Mouse (Mus musculus) large intestine, adult 2 months (tissue): ENCODE results near the gene Gorab. TPM values are rescaled to one million over a fixed set of nuclear protein-coding genes. Genes with fewer than 3 reads are reported as not detected.
A peak's percentile ranks its signal among the peaks of the same experiment; 100 is the strongest.

ENCODE experiments used
- DNase-seq: peaks from one replicate; pipeline ENCODE4 v3.0.0-alpha.2; 2012; ENCODE audit warnings: low read depth, low spot score
- WGBS: fragments of 180-500 bp; shearing (Covaris S2); methylation state at CpG from one replicate; pipeline ENCODE4 v1.1.7; 2018; 5-methylcytosine and 5-hydroxymethylcytosine counted together
- polyA plus RNA-seq: library from polyadenylated mRNA; depleted of rRNA; stranded (reverse); fragments of >200 nt; gene quantifications from 2 replicates; pipeline ENCODE4 v1.2.3, GENCODE M21; 2012; rRNA removed

The Gorab gene
- polyA plus RNA-seq: 2.0 and 2.8 TPM in 2 replicates

DNA sequence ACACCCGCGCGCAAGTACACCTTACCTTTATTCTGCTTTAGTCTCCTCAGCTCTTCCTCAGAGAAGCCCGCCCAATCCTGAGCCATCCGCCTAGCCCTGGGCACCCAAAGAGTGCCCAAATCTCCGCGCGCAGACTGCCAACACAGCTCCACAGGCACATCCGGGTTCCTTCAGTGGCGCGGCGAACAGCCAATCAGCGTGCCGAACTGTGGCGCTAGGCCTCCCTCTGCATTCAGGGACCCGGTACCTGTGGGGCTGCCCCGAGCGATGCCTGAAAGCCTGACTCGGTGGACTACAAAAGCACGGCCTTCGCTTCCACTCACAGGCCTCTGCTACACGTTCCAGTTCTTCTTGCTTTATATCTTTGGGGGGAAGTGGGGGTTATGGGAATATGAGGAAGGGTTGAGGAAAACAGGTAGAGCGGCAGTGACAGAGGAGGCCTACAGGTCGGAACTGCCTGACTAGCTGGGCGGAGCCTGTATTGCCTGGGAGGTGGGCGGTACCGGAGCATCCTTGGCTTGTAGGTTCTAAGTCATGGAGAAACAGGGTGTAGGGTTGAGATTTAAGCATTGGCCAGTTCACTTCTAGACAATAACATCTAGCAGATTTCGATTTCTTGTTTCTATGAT is at the start of gene Gorab:
Gene Gorab, minus strand, starts transcription at position 172 of the 629 bp plus-strand sequence.
- under 1% methylated on average over 28 of the region's 28 CpGs for WGBS
- DNase-seq: peak; percentile 91

GRCm38 (mm10) chr1:163443832-163444231 is 40.4 kb upstream of the Gorab start:
- peak; percentile 18 for DNase-seq
- WGBS: 2% methylated on average over 3 of the region's 3 CpGs

DNA sequence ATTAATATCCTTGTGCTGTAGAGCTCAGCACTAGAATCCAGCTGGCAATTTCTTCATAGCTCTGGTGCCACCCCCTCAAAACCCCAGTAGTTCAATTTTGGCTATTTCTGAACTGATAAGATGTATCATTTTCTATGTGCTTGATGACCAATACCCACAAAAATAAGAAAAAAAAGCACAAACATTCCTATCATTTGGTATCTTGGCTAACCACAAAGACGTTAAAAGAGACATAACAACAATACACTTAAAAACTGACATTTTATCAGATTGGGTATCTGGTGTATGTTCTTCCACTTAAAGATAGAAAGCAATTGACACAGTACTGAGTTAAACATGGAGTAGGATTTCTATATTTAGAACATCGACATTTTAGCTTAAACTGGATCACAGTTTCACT is 35.5 kb upstream of the Gorab start:
- whole genome bisulfite sequencing: 73% methylated on average over 2 of the region's 2 CpGs
- no peak for DNase-seq

- no peak for DNase-seq
- WGBS: 72% methylated on average over 8 of the region's 8 CpGs
Observed at GRCm38 (mm10) chr1:163423467-163424014, 20.1 kb upstream of the Gorab start.

- WGBS: 57% methylated on average over 2 of the region's 2 CpGs
- DNase-seq: no peak
Observed at GRCm38 (mm10) chr1:163417191-163417590, 13.7 kb upstream of the Gorab start.

GRCm38 (mm10) chr1:163414200-163414599 is 10.7 kb upstream of the Gorab start:
- 21% methylated on average over 2 of the region's 2 CpGs for WGBS
- DNase-seq: no peak

- WGBS: 35% methylated on average over 3 of the region's 3 CpGs
Observed at GRCm38 (mm10) chr1:163406203-163406602, 2.7 kb upstream of the Gorab start.

DNA sequence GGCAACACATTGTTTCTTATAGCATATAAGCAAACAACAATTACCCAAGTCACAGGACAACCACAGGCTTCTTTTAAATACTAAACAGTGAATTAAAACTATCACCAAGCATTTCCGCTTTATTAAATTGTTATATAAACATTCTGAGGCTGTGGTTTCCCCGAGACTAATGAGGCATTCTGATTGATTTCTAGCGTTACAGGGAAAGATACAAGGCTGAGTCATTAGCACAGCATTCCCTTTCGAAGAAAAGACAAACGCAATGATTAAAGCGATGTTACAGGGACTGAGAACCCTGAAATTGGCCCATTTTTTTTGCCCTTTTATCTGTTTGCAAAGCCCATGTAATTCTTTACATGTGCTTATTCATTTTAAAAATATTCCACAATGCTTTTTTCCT is 12.1 kb downstream of the Gorab start:
- no peak for DNase-seq
- 81% methylated on average over 6 of the region's 6 CpGs for WGBS

More at GRCm38 (mm10) chr1:163406203-163406602, 2.7 kb upstream of the Gorab start:
- DNase-seq: no peak

DNA sequence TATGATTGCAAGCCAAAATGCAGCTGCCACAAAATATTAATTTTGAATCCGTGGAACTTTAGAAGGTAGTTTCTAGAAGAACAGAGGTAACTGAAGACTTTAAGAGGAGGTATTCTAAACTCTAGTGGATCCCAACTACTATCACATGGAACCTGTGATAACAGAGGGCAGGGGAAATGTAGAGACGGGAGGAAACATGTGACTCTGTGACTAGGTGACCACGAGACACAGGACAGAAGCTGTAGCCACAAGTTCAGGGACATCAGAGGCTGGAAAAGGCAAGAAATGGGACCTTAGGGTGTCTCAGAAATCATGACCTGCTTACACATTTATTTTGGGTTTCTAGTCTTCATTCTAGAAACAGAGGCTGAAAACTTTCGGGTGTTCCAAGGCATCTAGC is 13.4 kb downstream of the Gorab start:
- 85% methylated on average over 4 of the region's 4 CpGs for WGBS
- DNase-seq: no peak

- 88% methylated on average over 9 of the region's 9 CpGs for WGBS
- no peak for DNase-seq
Observed at GRCm38 (mm10) chr1:163386196-163386595, 17.3 kb downstream of the Gorab start.

- 72% methylated on average over 5 of the region's 5 CpGs for WGBS
- no peak for DNase-seq
Observed at GRCm38 (mm10) chr1:163383442-163384027, 19.9 kb downstream of the Gorab start.

GRCm38 (mm10) chr1:163382048-163382719 is 21.3 kb downstream of the Gorab start:
- WGBS: 35% methylated on average over 10 of the region's 10 CpGs
- no peak for DNase-seq

DNA sequence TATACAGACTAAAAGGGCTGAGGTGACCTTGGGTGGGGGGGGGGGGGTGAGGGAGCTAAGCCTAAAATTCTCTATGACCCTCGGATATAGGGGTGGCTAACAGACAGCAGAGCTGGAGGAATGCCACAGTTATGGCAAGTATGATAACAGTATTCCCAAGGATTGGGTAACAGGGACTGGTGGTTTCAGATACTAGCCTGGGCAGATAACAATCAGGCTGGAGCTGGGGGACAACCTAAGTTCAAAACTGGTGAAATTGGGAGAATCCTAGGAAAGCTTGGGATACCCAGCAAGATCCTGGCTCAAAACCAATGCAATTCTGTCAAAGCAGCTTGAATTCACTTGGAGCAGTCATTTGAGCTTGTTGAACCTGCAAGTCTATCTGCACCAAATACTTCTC is 22.9 kb downstream of the Gorab start:
- WGBS: 58% methylated on average over 1 of the region's 1 CpGs
- no peak for DNase-seq

GRCm38 (mm10) chr1:163380072-163380471 is 23.4 kb downstream of the Gorab start:
- DNase-seq: no peak
- 60% methylated on average over 4 of the region's 4 CpGs for WGBS

DNA sequence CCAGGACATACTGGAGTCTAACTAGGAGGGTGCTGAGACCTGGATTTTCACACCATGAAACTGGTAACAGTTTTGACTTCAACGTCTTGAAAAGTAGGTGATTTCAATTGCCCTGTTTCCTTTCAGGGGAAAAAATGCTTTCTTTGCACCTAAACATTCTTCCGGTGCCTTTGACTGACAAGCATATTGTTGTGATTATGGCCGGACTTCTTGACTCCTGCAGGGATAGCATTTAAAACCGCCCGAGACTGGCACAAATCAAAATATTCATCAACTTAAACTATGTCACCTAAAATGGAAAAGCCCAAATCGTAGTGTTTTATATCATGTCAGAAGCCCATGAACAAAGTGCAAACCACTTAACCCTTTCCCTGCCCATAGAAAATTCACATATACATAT is 25.5 kb downstream of the Gorab start:
- 72% methylated on average over 6 of the region's 6 CpGs for WGBS
- no peak for DNase-seq

DNA sequence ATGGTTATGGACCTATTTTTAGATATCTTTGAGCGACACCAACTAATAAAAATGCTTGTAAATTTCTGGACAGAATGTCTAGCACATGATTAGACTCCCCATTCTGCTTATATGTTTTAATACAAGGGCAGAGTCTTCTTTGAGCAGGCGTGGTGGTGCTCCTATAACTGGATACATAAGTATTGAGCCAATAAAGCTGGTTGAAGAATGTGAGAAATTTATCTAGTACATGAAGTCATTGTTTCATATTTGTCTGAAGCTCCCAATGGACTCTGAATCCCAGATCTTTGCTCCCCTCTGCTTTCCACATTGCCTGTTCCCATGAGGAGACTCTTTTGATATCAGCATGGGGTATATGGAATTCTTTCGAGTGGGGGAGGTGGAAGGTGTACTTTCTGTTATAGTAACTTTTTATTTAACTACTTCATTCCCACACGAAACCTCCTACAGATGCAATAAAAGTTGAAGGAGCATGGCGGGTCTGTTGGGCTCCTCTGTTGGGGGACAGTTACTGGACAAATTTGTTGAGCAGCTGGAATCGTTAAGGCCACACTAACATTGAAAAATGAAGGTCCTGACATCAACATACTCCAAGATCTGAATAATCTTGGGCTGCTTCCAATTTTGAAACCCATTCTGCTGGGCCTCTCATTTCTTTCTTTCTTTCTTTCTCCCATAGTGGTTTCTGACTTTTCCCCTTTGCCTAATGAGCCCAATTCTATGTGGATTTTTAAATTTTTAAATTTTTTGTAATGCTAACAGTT is 26.5 kb downstream of the Gorab start:
- DNase-seq: no peak
- WGBS: 65% methylated on average over 6 of the region's 6 CpGs

DNA sequence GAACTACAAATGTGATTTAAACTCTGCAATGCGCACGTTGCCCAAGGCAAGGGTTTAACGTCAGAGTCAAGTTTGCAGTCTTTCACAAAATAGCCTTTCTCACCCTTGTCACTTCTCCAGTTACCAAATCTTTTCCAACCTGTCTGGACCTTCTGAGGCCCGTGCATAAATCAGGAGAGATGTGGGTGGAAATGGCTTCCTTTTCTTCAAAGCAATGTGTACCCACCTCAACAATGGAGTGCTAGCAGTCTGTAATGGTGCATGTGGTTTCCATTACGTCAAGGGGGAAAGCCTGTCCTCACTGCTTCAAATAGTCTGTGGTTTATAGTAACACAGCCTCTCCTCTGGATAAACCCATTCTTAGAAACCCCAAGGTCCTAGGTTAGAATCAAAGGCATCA is 29.0 kb downstream of the Gorab start:
- DNase-seq: no peak
- 77% methylated on average over 5 of the region's 5 CpGs for WGBS

GRCm38 (mm10) chr1:163362202-163362601 is 41.3 kb downstream of the Gorab start:
- DNase-seq: no peak
- WGBS: 56% methylated on average over 8 of the region's 8 CpGs

GRCm38 (mm10) chr1:163361376-163361775 is 42.1 kb downstream of the Gorab start:
- 73% methylated on average over 5 of the region's 5 CpGs for WGBS
- no peak for DNase-seq

DNA sequence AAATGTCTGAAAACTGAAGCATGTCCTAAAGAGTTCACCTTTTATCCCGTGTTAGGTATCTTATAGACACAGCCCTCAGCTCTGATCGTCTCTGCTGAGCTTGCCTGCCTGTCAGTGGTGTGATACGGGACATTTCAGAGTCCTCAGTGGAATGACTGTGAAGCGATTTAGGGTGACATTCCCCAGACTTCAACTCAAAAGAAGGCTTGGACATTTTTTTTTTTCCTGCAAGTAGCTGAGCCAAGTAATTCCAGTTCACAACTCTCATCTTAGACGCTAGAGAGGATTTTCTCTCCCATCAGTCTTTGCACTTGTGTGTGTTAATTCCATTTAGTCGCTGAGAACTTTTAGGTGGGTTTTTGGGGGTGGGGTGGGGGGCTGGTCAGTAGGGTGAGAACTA is 42.7 kb downstream of the Gorab start:
- DNase-seq: no peak
- 58% methylated on average over 6 of the region's 6 CpGs for WGBS
